Mouse (Mus musculus): ENCODE measurements around the gene Zfp874b. TPM values are rescaled to one million over a fixed set of nuclear protein-coding genes. Genes with fewer than 3 reads are reported as not detected.
A peak's percentile ranks its signal among the peaks of the same experiment; 100 is the strongest.
"Not testable (repeated sequence)": the region's sequence is repeated elsewhere in the genome, so short reads cannot be mapped to it uniquely, and the experiment has no call there.

The Zfp874b gene
- 10 to 100 TPM; 17.7 to 19.4 TPM for total RNA-seq (2021)

- intact Hi-C loops (cut with DNase I) = loop anchor here (1.0 kb wide), 3 partner anchors 16 to 42 kb away; partner anchors contain the start of genes Gm26965, Zfp58, Zfp87 and Zfp874a
- DNase-seq (ENCODE audit: low spot score in 2 of 2) = peak; percentile 92 to 96
These were observed at the start of gene Zfp874b for GRCm38 (mm10) chr13:67483625-67484423. Gene Zfp874b, minus strand, starts transcription at chr13:67484258.

GRCm38 (mm10) chr13:67527049-67527730 lies 43.1 kb upstream of the Zfp874b start:
- intact Hi-C loops (cut with DNase I) = no loop called here
- no peak for DNase-seq (ENCODE audit: low spot score in 2 of 2)

DNA sequence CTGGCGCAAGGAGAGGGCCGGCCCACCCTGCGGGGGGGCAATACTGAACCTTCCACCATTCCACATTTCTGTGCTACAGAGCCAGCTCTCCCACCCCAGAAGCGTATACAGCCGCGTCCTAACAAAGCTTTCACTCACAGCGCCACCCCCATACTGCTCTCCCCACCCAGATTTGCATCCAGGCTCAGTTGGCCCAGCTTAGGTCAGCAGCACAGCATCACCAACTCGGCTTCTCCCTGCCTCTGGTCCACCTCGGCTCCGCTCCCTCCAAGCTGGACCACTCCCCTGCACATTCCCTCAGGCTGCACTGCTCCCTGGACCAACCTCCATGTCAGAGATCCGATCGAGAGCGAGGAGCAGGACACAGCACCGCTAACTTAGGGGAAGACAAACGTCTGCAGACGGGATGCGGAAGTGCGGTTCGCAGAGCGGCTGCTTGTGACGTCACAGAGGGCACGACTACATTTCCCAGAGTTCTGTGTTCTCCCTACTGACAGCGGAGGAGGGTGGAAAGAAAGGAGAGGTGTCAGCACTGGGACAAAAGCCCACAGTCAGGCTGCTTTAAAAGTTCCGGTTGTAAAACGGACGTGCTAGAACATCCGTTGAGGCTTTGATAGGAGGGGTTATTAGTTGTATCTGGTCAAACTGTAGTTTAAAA lies 41.8 kb upstream of the Zfp874b start, which contains the start of the genes Gm26965 and Zfp87:
TSS of gene Gm26965 (minus strand) at position 399 of the 658 bp plus-strand sequence.
TSS of gene Zfp87 (minus strand) at position 425 of the 658 bp plus-strand sequence.
- intact Hi-C loops (cut with DNase I) = loop anchor here (1.0 kb wide), 2 partner anchors 27 to 42 kb away; partner anchors contain the start of genes Zfp748 and Zfp874b
- peak; percentile 95 to 97 for DNase-seq (ENCODE audit: low spot score in 2 of 2)

- intact Hi-C loops (cut with DNase I) = loop anchor here (1.0 kb wide), 1 partner anchor 17 kb away; the partner anchor contains the start of gene Zfp874b
- DNase-seq (ENCODE audit: low spot score in 2 of 2) = no peak
These were observed 16.9 kb upstream of the Zfp874b start for GRCm38 (mm10) chr13:67500908-67501307.

DNA sequence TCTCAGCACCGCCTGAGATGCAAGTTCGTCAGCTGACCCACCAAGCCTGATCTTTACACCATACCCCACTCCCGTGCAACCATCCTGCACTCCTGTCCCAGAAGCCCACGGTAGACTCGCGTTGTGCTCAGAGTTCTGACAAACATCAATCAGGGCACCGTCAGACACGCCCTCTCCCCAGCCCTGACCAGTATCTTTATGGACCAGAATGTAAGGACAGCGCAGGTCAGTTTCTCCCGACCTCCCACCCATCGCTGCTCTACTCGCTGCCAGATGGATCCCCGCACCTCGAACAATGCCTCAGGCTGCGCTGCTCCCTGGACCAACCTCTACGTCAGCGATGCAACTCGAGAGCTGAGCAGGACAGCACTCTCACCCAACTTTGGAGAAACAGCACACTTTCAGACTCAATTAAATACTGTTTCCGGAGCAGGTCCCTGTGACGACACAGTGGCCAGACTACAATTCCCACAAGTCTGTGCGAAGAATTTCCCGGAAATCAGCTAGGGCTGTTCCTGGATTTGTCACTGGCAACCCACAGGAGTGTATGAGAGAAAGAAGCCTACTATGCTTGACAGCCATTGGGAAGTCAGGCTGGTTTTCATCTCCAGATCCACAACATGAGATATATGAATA lies 16.1 kb upstream of the Zfp874b start, which contains the start of gene Zfp58:
TSS of gene Zfp58 (minus strand) at position 472 of the 636 bp plus-strand sequence.
- peak; percentile 87 to 96 for DNase-seq (ENCODE audit: low spot score in 2 of 2)
- intact Hi-C loops (cut with DNase I) = loop anchor here (1.0 kb wide), 1 partner anchor 16 kb away; the partner anchor contains the start of gene Zfp874b

DNA sequence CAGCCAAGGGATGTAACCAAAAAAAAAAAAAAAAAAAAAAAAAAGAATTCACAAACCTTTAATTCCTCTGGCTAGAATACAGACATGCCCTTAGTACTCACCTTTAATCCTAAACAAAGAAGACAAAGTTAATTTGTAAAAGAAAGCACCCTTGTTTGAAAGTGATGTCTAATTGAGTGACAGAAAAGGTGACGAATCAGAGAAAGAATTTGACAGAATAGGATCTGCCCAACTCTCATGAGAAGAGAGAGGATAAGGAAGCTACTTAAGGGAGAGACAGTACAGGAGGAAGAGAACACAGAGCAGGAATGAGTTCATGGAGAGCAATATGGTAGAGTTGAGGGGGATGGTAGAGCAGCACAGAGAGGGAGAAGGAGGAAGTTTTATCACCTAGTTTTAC lies 11.6 kb upstream of the Zfp874b start:
- no peak for DNase-seq (ENCODE audit: low spot score in 2 of 2)
- intact Hi-C loops (cut with DNase I) = no loop called here

DNA sequence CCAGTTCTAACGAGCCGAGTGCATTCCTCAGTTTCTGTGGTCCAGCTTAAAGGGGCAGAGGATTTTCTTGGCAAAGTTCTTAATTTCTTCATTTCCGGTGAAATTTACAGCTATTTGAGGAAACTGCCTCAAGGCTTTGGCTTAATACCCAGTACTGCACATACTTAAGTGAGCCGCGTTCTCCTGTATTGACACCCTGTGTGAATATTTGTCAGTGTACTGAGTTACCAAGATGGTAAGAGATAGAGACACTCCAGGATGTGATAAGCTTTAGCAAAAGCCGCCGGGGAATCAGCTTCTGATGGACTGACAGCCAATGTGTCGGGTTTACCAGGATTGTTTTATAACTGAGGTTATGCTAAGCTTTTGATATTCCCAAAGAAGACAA lies 360 bp upstream of the Zfp874b start:
- intact Hi-C loops (cut with DNase I) = loop anchor here (1.0 kb wide), 3 partner anchors 16 to 42 kb away; partner anchors contain the start of genes Gm26965, Zfp58, Zfp87 and Zfp874a
- no peak for DNase-seq (ENCODE audit: low spot score in 2 of 2)

- DNase-seq (ENCODE audit: low spot score in 2 of 2) = no peak
- intact Hi-C loops (cut with DNase I) = no loop called here
These were observed 2.5 kb downstream of the Zfp874b start for GRCm38 (mm10) chr13:67481528-67481927.

- DNase-seq (ENCODE audit: low spot score in 2 of 2) = no peak
These were observed 14.8 kb downstream of the Zfp874b start for GRCm38 (mm10) chr13:67469274-67469673.

DNA sequence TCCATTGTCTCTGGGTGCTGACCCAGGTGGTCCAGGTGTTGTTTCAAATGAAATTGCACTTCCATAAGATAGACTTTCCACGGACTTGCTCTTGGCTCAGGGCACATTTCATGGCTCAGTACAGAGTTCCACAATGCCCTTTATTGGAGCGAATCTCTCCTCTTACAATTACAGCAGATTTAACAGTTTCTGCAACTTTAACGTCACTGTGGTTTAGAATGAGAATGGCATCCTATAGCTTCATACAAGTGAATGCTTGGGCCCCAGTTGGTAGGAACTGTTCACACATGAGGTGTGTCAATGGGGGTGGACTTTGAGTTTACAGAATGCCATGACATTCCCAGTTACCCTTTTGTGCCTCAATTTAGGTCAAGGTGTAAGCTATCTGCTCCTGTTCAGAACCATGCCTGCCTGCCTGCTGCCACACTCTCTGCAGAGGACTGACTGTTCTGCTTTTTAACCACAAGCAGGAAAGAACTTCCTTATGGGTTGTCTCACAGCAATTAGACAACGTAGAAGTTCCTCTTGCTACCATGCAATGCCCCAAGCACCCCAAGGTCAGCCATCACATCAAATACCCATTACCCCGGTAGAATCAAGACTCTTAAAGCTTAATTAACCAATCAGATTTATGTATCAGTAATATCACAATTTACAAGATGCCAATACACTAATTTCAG lies 20.4 kb downstream of the Zfp874b start:
- intact Hi-C loops (cut with DNase I); DNase-seq (ENCODE audit: low spot score in 2 of 2): not testable (repeated sequence)

More at GRCm38 (mm10) chr13:67469274-67469673, 14.8 kb downstream of the Zfp874b start:
- intact Hi-C loops (cut with DNase I) = no loop called here

DNA sequence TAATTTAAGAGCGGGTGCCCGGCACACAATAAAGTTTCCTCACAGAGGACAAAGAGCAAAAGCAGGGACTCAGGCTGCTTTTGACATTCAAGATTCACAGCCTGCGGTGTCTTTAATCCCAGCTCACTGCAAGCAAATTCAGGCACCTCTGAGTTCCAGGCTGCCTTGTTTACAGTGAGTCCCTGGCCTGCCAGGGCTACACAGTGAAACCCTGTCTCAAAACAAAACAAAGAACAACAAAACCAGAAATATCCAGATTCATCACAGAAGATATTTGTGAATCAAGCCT lies 32.1 kb downstream of the Zfp874b start:
- intact Hi-C loops (cut with DNase I) = no loop called here
- no peak for DNase-seq (ENCODE audit: low spot score in 2 of 2)

DNA sequence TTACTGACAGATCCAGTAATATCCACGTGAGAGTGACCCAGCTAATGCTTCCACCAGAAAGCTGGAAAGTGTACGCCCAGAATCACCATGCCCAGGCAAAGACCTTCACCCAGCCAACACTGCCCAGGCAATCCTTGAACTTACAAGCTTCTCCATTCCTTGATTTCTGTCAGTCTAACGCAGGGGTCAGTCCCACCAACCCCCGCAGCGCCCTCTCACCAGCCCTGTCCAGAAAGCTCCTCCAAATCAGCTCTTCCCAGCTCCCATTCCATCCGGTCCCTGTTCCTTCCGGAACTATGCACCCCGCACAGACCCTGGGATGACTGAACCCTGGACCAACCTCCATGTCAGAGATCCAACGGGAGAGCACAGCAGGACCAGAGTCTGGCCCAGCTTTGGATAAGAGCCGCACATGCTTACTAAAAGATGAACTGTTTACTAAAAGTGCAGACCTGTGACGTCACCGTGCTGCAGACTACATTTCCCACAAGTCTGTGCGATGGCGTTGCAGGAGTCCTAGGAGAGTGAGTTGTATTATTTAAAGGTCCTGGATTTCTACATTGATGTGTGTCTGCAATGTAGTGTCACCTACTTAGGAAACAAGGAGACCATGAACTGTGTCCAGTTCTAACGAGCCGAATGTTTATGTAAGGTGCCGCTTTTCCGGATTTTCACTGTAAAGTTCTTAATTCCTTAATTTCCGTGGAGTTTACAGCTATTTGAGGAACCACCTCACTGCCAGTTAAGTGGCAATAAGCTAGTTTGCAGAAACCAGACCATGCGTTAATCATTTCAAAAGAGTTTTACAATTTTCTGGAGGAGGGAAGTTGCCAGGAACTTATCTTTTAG lies 32.7 kb downstream of the Zfp874b start, which contains the start of gene Zfp874a:
TSS of gene Zfp874a (minus strand) at position 453 of the 849 bp plus-strand sequence.
- intact Hi-C loops (cut with DNase I) = loop anchor here (1.0 kb wide), 1 partner anchor 33 kb away; the partner anchor contains the start of gene Zfp874b
- peak; percentile 92 to 97 for DNase-seq (ENCODE audit: low spot score in 2 of 2)

GRCm38 (mm10) chr13:67437095-67437494 lies 47.0 kb downstream of the Zfp874b start:
- intact Hi-C loops (cut with DNase I); DNase-seq (ENCODE audit: low spot score in 2 of 2): not testable (repeated sequence)

DNA sequence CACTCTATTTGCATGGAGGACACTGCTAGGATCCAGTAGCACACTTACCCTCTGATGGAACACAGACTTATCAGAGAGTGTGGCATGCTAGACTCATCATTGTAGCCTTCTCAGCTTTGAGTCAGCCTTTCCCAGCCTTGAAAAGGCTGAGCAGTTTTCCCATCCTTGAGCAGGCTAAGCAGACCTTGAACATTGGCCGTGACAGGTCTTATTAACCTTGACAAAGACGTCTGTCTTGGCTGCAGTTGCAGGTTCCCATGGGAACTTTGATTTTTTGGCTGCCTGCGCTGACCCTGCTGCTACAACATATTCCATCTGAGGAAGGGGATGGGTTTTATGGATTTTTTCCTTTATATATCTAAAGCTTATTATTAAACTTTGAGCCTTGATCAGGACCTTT lies 55.9 kb downstream of the Zfp874b start:
- DNase-seq (ENCODE audit: low spot score in 2 of 2) = no peak
- intact Hi-C loops (cut with DNase I) = no loop called here

GRCm38 (mm10) chr13:67425699-67426098 lies 58.4 kb downstream of the Zfp874b start:
- intact Hi-C loops (cut with DNase I); DNase-seq (ENCODE audit: low spot score in 2 of 2): not testable (repeated sequence)

DNA sequence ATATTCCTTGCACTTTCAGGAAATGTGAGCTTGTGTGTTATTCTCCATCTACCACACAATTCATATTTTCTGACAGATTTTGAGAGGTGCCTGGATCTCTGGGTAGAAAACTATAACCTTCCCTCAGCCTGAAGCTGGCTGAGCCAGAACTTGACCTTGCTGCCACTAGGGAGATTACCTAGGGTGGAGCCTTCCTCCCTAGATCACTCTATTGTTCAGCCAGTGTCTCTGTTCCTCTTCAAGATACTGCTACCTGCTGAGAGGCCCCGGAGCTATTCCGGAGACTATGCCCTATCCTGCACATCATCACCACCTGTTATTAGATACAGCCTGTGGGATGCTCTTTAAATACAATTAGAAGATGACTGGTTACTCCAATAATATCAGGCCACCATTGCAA lies 61.5 kb downstream of the Zfp874b start:
- intact Hi-C loops (cut with DNase I) = not testable (repeated sequence)

More for the DNA sequence above, 61.5 kb downstream of the Zfp874b start:
- not testable (repeated sequence) for DNase-seq (ENCODE audit: low spot score in 2 of 2)

All from left cerebral cortex, postnatal 25 days (tissue).